Mouse (Mus musculus) liver, adult (tissue): ENCODE measurements around the gene Kdm5b.

ENCODE experiments used
- GATA4 ChIP-seq: IDR thresholded peaks from 2 replicates; pipeline ENCODE4 v1.6.1; 2014; ENCODE audit warnings: mild to moderate bottlenecking, low read length; ENCODE audit not compliant: insufficient replicate concordance

Kdm5b gene

DNA sequence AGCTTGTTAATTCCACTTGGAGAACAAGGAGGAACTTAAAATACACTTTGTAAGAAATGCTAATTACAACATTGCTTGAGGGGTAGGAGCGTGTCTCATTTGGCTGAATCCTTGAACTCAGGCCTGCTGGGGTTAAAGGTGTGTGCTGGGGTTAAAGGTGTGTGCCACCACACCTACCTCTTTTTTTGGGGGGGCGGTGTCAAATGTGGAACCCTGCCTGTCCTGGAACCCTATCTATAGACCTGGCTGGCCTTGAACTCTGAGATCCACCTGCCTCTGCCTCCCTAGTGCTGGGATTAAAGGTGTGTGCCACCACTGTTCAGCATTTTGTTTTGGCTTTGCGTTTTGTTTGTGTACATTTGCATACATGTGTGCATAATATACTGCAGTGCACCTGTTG, 3.8 kb downstream of the Kdm5b start:
- no peak for TF ChIP-seq GATA4

DNA sequence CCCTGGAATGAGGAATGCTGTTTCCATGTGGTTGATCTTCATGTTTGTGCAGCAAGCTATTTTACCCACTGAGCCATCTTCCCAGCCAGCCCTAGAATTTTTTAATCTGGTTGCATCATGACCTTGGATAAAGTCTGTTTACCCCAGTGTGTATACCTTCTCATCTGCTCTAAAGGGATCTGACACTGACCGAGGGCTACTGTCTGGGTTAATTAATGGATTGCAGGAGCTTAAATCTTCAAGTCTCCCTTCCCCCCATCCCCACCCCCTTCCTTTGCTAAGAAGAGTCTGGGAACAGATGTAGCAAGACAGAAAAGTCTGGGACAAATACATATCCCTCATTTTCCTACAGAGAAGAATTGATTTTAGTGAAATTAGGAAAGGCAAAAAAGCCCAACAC, 7.5 kb downstream of the Kdm5b start:
- TF ChIP-seq GATA4: no peak

DNA sequence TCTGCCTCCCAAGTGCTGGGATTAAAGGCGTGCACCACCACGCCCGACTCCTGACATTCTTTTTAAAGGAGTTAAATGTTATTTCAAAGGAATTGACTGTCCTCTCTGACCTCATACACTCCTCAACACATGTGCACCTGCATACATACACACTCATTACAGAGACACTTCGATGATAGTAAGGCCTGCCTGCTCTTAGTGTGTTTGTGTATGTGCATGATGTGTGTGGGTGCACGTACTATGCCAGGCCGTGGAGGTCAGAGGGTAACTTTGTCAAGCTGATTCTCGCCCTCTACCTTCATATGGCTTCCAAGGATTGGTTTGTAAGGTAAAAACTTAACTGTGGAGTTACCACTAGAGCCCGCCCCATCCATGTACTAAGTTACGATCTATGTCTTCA, 10.2 kb downstream of the Kdm5b start:
- no peak for TF ChIP-seq GATA4

- no peak for TF ChIP-seq GATA4
Measured at GRCm38 (mm10) chr1:134570631-134571030, 10.7 kb downstream of the Kdm5b start.

- TF ChIP-seq GATA4: no peak
Measured at GRCm38 (mm10) chr1:134573300-134573931, 13.4 kb downstream of the Kdm5b start.

DNA sequence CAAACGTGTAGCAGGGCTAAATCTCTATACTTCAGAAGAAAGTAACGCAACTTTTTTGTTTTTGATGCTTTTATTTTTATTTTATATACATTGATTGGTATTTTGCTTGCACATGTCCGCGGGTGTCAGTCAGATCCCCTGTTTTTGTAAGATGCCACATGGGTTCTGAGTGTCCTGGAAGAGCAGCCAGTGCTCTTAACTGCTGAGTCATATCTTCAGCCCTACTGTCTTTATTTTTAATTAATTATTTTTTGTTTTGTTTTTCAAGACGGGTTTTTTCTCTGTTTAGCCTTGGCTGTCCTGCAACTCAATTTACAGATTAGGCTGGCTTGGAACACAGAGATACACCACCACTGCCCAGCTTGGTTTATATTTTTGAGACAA, 14.0 kb downstream of the Kdm5b start:
- TF ChIP-seq GATA4: no peak

DNA sequence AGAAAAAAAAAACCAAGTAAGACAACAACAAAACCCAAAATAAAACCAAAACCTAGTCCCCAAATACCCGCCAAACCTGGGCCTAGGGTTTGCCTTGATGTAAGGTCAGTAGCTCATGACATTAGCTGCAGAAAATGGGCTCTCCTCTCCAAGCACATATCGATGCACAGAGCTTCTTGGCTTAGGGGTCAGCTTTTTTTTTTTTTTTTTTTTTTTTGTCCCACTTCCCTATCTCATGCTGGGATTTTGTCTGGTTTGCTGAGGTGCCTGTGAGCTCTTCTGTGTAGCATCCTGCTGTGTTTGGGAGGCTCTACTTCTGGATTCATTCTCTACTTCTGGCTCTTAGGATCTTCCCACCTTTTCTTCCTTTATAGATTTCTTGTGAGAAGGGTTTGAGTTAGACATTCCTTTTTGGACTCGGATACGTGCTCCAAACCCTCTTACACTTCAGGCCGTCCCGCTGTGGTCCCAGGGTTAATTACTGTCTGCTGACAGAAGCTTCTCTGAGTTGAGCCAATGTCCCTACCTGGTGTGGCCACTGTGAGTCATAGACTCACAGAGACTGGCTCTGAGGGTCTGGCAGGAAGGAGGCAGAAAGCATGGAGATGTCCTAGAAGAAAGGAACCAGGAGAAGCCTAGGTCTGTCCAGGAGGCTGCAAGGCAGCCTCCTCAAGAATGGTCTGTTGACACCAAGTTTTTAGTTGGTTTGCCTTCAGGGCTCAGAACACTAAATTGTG, 17.6 kb downstream of the Kdm5b start:
- no peak for TF ChIP-seq GATA4

- no peak for TF ChIP-seq GATA4
Measured at GRCm38 (mm10) chr1:134580796-134581195, 20.8 kb downstream of the Kdm5b start.

GRCm38 (mm10) chr1:134583560-134583959, 23.6 kb downstream of the Kdm5b start:
- no peak for TF ChIP-seq GATA4

GRCm38 (mm10) chr1:134589676-134590075, 29.7 kb downstream of the Kdm5b start:
- no peak for TF ChIP-seq GATA4

DNA sequence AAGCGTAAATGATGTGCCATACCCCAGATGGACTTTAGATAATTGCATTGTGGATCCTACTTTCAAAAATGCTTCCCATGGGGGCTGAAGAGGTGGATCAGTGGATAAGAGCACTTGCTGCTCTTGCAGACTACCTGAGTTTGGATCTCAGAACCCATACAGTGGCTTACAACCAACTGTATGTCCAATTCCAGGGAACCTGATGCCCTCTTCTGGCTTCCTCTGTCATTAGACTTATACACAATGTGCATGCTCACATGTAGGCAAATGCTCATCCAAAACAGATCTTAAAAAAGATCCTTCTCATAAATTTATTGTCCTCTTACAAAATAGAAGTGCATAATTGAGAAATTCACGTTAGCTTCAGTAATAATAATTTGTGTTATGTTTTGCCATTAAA, 31.8 kb downstream of the Kdm5b start:
- no peak for TF ChIP-seq GATA4

DNA sequence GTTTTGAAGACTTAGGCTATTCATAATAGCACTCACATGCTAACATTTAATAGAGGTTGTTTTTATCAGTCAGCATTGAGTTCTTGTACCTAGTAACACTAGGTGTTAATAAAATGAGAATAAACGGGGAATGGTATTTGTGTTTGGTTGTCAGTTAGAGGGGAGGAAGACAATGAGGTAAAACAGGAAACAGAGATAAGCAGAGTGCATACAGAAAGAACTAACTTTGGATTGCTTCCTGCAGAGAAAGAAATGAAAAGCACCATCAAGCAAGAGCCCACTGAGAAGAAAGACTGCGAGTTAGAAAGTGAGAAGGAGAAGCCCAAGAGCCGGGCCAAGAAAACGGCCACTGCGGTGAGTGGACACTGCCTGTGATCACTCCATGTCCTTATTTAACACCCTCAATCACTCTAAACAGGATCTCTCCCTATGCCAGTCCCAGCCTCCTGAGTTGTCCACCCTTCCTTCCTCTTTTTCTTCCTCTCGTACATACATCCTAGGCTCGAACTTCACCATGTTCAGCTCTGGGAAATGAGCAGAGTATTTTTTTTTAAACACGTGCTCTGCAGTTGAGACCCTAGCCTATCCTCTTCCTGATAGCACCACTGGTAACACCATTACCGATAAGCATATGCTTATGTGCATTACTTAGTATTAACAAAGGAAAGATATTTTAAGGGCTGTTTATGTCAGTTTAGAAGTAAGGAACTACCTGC, 37.5 kb downstream of the Kdm5b start:
- TF ChIP-seq GATA4: no peak

GRCm38 (mm10) chr1:134604086-134604485, 44.1 kb downstream of the Kdm5b start:
- TF ChIP-seq GATA4: no peak

GRCm38 (mm10) chr1:134605670-134606069, 45.7 kb downstream of the Kdm5b start:
- TF ChIP-seq GATA4: no peak

DNA sequence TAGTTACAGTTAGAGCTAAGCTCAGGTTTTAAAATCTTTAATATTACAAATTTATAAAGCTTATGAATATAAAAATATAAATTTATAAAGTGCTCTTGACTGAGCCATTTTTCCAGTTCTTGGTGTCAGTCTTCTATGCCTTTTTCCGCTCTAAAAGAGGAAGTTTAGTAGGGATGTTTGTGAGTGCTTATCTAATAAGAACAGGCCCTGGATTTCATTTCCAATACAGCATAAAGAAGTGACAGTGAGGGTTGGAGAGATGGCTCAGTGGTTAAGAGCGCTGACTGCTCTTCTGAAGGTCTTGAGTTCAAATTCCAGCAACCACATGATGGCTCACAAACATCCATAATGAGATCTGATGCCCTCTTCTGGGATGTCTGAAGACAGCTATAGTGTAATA, 46.4 kb downstream of the Kdm5b start:
- TF ChIP-seq GATA4: no peak

- no peak for TF ChIP-seq GATA4
Measured at GRCm38 (mm10) chr1:134607279-134607678, 47.3 kb downstream of the Kdm5b start.

DNA sequence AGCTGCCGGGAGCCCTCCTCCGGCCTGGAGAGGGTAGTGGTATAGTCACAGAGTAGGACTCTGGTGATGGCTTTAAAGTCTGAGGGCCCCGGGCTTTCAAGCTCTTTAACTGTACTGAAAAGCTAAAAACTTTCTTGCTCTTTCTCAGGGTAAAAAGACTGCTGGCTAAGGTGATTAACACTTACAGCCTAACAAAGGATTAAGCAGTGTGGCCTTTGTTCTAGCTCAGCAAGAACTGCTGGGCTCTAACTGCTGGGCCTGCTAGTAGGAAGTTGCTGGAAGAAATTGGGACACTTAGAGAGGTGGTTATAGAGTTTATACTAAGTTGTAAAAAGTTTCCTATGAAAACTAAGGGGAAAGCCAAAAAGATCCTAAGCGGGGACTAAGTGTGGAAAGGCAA, 49.2 kb downstream of the Kdm5b start:
- no peak for TF ChIP-seq GATA4

GRCm38 (mm10) chr1:134614554-134614953, 54.6 kb downstream of the Kdm5b start:
- no peak for TF ChIP-seq GATA4
